Mouse (Mus musculus) hindbrain, embryonic 15.5 days (tissue): ENCODE data around the gene Gm4631. TPM values are rescaled to one million over a fixed set of nuclear protein-coding genes. Genes with fewer than 3 reads are reported as not detected.
"Not testable (repeated sequence)": the region's sequence is repeated elsewhere in the genome, so short reads cannot be mapped to it uniquely, and the experiment has no call there.

Experiments
- ATAC-seq: fragments of 200-750 bp; cut with Nextera tagmentation; 2 replicates; pipeline ENCODE4 v1.8.0; 2017; ENCODE audit warnings: low read depth, moderate number of reproducible peaks, moderate TSS enrichment; ENCODE audit not compliant: low FRiP score
- H3K27ac ChIP-seq: fragments of 300-500 bp; sonication (generic); replicated peaks from 2 replicates; pipeline ENCODE4 v1.5.1; 2015; ENCODE audit warnings: mild to moderate bottlenecking, inconsistent platforms
- H3K27me3 ChIP-seq: fragments of 300-500 bp; sonication (generic); 2 replicates; pipeline ENCODE4 v1.6.1; 2015; ENCODE audit warnings: control low read depth, inconsistent platforms
- H3K36me3 ChIP-seq: fragments of 300-500 bp; sonication (generic); 2 replicates; pipeline ENCODE4 v1.6.1; 2015; ENCODE audit warnings: control low read depth, inconsistent platforms
- H3K4me1 ChIP-seq: fragments of 300-500 bp; sonication (generic); replicated peaks from 2 replicates; pipeline ENCODE4 v1.6.1; 2015; ENCODE audit warnings: control low read depth, inconsistent platforms
- H3K4me2 ChIP-seq: fragments of 300-500 bp; sonication (generic); 2 replicates; pipeline ENCODE4 v1.6.1; 2015; ENCODE audit warnings: moderate library complexity, mild to moderate bottlenecking, inconsistent platforms
- H3K4me3 ChIP-seq: fragments of 300-500 bp; sonication (generic); 2 replicates; pipeline ENCODE4 v1.5.1; 2015; ENCODE audit warnings: mild to moderate bottlenecking, inconsistent platforms
- H3K9ac ChIP-seq: fragments of 300-500 bp; sonication (generic); 2 replicates; pipeline ENCODE4 v1.6.1; 2015; ENCODE audit warnings: inconsistent platforms
- H3K9me3 ChIP-seq: fragments of 300-500 bp; sonication (generic); 2 replicates; pipeline ENCODE4 v1.6.1; 2016; ENCODE audit warnings: control low read depth, inconsistent platforms
- WGBS: fragments of 180-500 bp; shearing (Covaris S2); methylation state at CpG from one replicate; pipeline ENCODE4 v1.1.7; 2015; 5-methylcytosine and 5-hydroxymethylcytosine counted together
- polyA plus RNA-seq: library from polyadenylated mRNA; unstranded; fragments of >200 nt; fragmentation: Nextera tagmentation; extraction: Ambion mirVana; gene quantifications from 2 replicates; pipeline ENCODE4 v1.2.1, GENCODE M21; 2015

Gene Gm4631
- polyA plus RNA-seq = 16.8 and 19.4 TPM in 2 replicates

DNA sequence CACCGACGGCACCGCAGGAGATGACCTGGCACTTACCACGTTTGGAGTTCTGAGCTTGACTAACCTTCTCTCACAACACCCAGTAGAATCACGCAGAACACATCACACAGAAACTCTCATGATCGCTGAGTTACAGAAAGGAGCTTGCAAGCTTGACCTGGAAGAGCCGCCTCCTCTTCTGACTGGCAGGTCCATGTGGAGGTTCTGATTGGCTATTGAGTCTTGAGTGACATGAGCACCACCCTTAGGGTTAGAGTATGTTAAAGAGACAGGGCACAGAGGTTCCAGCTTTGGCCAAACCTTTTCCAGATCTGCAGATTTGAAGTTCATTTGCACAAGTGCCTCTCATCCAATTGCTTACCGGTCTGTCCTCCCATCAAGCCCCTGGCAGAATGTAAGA lies at the start of gene Gm4631:
Gene Gm4631, minus strand, starts transcription at position 101 of the 400 bp plus-strand sequence.
- not testable (repeated sequence) for H3K4me1 ChIP-seq, H3K27ac ChIP-seq, H3K36me3 ChIP-seq, H3K9me3 ChIP-seq, H3K4me3 ChIP-seq, ATAC-seq, H3K4me2 ChIP-seq, H3K27me3 ChIP-seq, H3K9ac ChIP-seq
- WGBS = no CpG with 5 or more reads among the region's 8 CpGs

DNA sequence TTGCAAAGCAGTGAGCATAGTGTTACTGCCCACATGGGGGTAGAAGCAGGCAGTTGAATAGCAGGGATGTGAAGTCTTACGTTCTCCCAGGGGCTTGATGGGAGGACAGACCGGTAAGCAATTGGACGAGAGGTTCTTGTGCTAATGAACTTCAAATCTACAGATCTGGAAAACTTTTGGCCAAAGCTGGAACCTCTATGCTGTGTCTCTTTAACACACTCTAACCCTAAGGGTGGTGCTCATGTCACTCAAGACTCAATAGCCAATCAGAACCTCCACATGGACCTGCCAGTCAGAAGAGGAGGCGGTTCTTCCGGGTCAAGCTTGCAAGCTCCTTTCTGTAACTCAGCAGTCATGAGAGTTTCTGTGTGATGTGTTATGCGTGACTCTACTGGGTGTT lies 34.1 kb upstream of the Gm4631 start, which contains the start of gene Zfp968:
Gene Zfp968, plus strand, starts transcription at position 301 of the 400 bp plus-strand sequence.
- not testable (repeated sequence) for H3K4me3 ChIP-seq, H3K27ac ChIP-seq, H3K36me3 ChIP-seq, H3K9me3 ChIP-seq, ATAC-seq, H3K27me3 ChIP-seq, H3K9ac ChIP-seq, H3K4me1 ChIP-seq, H3K4me2 ChIP-seq
- no CpG with 5 or more reads among the region's 6 CpGs for WGBS

DNA sequence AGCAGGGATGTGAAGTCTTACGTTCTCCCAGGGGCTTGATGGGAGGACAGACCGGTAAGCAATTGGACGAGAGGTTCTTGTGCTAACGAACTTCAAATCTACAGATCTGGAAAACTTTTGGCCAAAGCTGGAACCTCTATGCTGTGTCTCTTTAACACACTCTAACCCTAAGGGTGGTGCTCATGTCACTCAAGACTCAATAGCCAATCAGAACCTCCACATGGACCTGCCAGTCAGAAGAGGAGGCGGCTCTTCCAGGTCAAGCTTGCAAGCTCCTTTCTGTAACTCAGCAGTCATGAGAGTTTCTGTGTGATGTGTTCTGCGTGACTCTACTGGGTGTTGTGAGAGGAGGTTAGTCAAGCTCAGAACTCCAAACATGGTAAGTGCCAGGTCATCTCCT lies 63.2 kb downstream of the Gm4631 start, which contains the start of gene Gm14440:
Gene Gm14440, plus strand, starts transcription at position 301 of the 400 bp plus-strand sequence.
- no CpG with 5 or more reads among the region's 6 CpGs for WGBS
- not testable (repeated sequence) for H3K9ac ChIP-seq, ATAC-seq

More for the DNA sequence above, 63.2 kb downstream of the Gm4631 start, which contains the start of gene Gm14440:
- H3K4me2 ChIP-seq, H3K9me3 ChIP-seq, H3K27ac ChIP-seq, H3K27me3 ChIP-seq, H3K4me1 ChIP-seq, H3K36me3 ChIP-seq, H3K4me3 ChIP-seq: not testable (repeated sequence)

Other genes starting within 250 kb of the Gm4631 start
- 5.5 and 6.8 TPM in 2 replicates for gene Gm14399, start 196.2 kb downstream of the Gm4631 start, polyA plus RNA-seq
- gene Gm14443, start 162.3 kb downstream of the Gm4631 start, polyA plus RNA-seq = 1.2 and 1.4 TPM in 2 replicates
- 11.0 and 12.4 TPM in 2 replicates for gene Gm14391, start 131.3 kb downstream of the Gm4631 start, polyA plus RNA-seq
- gene Gm14440, start 63.1 kb downstream of the Gm4631 start, polyA plus RNA-seq = 2.1 and 2.4 TPM in 2 replicates
- 3.2 and 4.8 TPM in 2 replicates for gene Zfp968, start 34.2 kb upstream of the Gm4631 start, polyA plus RNA-seq
- 24.9 and 28.2 TPM in 2 replicates for gene Gm4724, start 97.6 kb upstream of the Gm4631 start, polyA plus RNA-seq
- 6.6 and 6.9 TPM in 2 replicates for gene Zfp965, start 131.8 kb upstream of the Gm4631 start, polyA plus RNA-seq